Mouse (Mus musculus): ENCODE data around the gene 6030458C11Rik. TPM values are rescaled to one million over a fixed set of nuclear protein-coding genes. Genes with fewer than 3 reads are reported as not detected.
"Not testable (repeated sequence)": the region's sequence is repeated elsewhere in the genome, so short reads cannot be mapped to it uniquely, and the experiment has no call there.

The 6030458C11Rik gene
- polyA plus RNA-seq, 1 experiment from 2014 or later: 23.1 TPM

DNA sequence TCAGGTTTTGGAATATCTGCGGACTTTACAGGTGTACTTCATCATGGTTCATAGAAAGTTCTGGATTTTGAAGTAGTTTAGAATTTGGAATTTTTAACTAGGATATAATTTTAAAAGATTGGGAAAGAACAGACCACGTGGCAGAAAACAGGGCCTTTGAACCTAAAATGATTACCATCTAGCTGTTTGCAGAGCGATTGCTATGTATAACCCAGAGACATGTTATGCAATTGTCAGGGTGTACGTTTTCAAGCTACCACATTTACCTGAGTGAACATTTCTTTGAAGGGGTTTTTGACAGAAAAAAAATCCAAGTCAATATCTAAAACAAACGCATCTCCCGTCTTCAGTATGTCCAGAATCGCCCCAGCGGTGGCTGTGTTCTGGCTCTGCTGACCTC is 6.9 kb downstream of the 6030458C11Rik start:
- Histone ChIP-seq H3K9me3 (replicated peaks) (no peaks in the 10 kb centered on the region), H3K9ac (no peak overlapping the region), H3K27me3 (no peaks in the 10 kb centered on the region), H3K4me1 (replicated peaks) (no peaks in the 10 kb centered on the region), H3K4me3 (no peak overlapping the region), H3K36me3 (peaks cover 77% of the 10 kb centered on the region), H3K27ac (no peak overlapping the region), H3K4me2 (no peak overlapping the region)
- 90% methylated on average over 8 of the region's 8 CpGs for WGBS
- no peak for ATAC-seq (replicated peaks; ENCODE audit: insufficient number of reproducible peaks, insufficient read depth, low FRiP score, low read depth)

GRCm38 (mm10) chr15:12812646-12813045 is 11.8 kb downstream of the 6030458C11Rik start:
- no peak overlapping the region for H3K27ac ChIP-seq
- 95% methylated on average over 11 of the region's 11 CpGs for WGBS
- no peak overlapping the region for H3K4me2 ChIP-seq
- no peaks in the 10 kb centered on the region for H3K27me3 ChIP-seq
- no peak for ATAC-seq (replicated peaks; ENCODE audit: insufficient number of reproducible peaks, insufficient read depth, low FRiP score, low read depth)
- no peaks in the 10 kb centered on the region for H3K9me3 ChIP-seq (replicated peaks)
- H3K4me3 ChIP-seq: no peak overlapping the region
- H3K36me3 ChIP-seq: peaks cover 82% of the 10 kb centered on the region
- H3K9ac ChIP-seq: no peak overlapping the region
- no peaks in the 10 kb centered on the region for H3K4me1 ChIP-seq (replicated peaks)

GRCm38 (mm10) chr15:12809305-12809704 is 15.1 kb downstream of the 6030458C11Rik start:
- Histone ChIP-seq H3K9ac (no peak overlapping the region), H3K36me3 (peaks cover 65% of the 10 kb centered on the region), H3K4me2 (no peak overlapping the region), H3K4me3 (no peak overlapping the region), H3K27ac (no peak overlapping the region), H3K9me3 (replicated peaks) (no peaks in the 10 kb centered on the region), H3K4me1 (replicated peaks) (no peaks in the 10 kb centered on the region), H3K27me3 (no peaks in the 10 kb centered on the region)
- WGBS: 70% methylated on average over 6 of the region's 6 CpGs
- ATAC-seq (replicated peaks; ENCODE audit: insufficient number of reproducible peaks, insufficient read depth, low FRiP score, low read depth): no peak

DNA sequence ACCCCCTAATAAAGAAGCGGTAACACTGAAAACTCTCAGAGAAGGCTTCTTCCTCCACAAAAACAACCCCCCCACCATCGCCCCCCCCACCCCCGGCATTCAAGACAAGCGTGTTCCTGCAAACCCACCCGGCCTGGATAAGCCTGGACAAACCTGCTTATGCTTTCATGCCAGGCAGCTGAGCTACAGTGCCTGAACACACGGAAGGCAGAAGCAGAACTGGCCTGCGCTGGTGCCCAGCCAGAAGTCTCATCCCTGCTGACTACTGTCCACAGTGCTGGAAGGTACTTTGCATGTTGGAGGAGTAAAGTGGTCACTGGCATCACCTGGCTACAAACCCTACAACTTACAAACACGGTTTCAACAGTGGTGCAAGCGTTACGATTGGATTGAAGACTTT is 17.4 kb downstream of the 6030458C11Rik start:
- ATAC-seq (replicated peaks; ENCODE audit: insufficient number of reproducible peaks, insufficient read depth, low FRiP score, low read depth): no peak
- Histone ChIP-seq H3K4me3 (no peak overlapping the region), H3K9me3 (replicated peaks) (no peaks in the 10 kb centered on the region), H3K9ac (no peak overlapping the region), H3K4me2 (no peak overlapping the region), H3K27me3 (no peaks in the 10 kb centered on the region), H3K4me1 (replicated peaks) (no peaks in the 10 kb centered on the region), H3K36me3 (peaks cover 47% of the 10 kb centered on the region), H3K27ac (no peak overlapping the region)
- 93% methylated on average over 10 of the region's 10 CpGs for WGBS

- Histone ChIP-seq H3K9ac (no peak overlapping the region), H3K9me3 (replicated peaks) (no peaks in the 10 kb centered on the region), H3K4me2 (no peak overlapping the region), H3K36me3 (peaks cover 28% of the 10 kb centered on the region), H3K27ac (no peak overlapping the region), H3K27me3 (no peaks in the 10 kb centered on the region), H3K4me1 (replicated peaks) (peaks cover 7% of the 10 kb centered on the region), H3K4me3 (no peak overlapping the region)
- ATAC-seq (replicated peaks; ENCODE audit: insufficient number of reproducible peaks, insufficient read depth, low FRiP score, low read depth): no peak
- WGBS: 78% methylated on average over 4 of the region's 4 CpGs
These were observed 19.4 kb downstream of the 6030458C11Rik start for GRCm38 (mm10) chr15:12805071-12805470.

DNA sequence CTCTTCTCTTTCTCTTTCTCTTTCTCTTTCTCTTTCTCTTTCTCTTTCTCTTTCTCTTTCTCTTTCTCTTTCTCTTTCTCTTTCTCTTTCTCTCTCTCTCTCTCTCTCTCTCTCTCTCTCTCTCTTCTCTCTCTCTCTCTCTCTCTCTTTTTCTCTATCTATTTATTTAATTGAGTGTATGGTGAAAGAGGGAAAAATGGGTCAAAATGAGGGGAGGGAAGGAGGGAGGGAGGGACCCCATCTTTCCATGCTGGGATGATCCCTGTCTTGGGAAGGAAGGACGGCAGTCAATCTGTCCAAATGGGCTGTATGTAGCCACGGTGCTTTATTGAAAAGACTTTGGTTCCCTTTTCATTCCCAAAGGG is 23.3 kb downstream of the 6030458C11Rik start:
- WGBS: 83% methylated on average over 2 of the region's 2 CpGs
- H3K4me1 ChIP-seq (replicated peaks); H3K9me3 ChIP-seq (replicated peaks); H3K4me3 ChIP-seq; ATAC-seq (replicated peaks; ENCODE audit: insufficient number of reproducible peaks, insufficient read depth, low FRiP score, low read depth); H3K36me3 ChIP-seq; H3K4me2 ChIP-seq; H3K27ac ChIP-seq; H3K9ac ChIP-seq; H3K27me3 ChIP-seq: not testable (repeated sequence)

DNA sequence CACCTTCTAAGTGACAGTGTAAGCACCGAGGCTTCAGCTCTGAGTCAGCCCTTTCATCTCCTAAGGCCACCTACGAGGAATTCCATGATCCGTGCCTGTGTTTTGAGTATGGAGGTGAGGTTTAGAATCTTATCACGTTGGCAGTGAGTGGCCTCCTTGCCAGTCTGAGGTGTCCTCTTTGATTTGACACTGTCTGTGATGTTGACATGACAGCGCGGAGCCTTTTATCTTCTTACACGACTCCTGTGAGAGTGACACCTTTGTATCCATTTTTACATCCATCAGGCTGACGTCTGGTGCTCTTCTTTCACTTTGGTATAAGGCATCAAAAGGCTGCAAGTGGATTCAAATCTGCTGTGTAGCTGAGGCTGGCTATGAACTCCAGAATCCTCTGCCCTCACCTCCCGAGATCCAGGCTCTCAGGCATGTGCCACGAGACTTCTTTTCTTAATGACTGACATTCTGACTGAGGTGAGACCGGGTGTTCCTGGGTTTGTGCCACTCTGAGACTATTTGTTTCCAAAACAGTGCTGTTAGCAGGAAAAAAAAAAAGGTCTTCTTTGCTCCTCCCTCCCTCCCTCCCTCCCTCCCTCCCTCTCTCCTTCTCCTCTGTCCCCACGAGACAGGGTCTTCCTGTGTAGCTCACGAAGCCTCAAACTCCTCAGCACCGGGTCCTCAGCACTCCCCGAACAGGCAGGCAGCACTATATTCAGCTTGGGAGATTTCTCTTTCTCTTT is 23.9 kb downstream of the 6030458C11Rik start:
- H3K4me1 ChIP-seq (replicated peaks): peaks cover 8% of the 10 kb centered on the region
- no peaks in the 10 kb centered on the region for H3K9me3 ChIP-seq (replicated peaks)
- H3K27ac ChIP-seq: no peak overlapping the region
- no peaks in the 10 kb centered on the region for H3K36me3 ChIP-seq
- no peak for ATAC-seq (replicated peaks; ENCODE audit: insufficient number of reproducible peaks, insufficient read depth, low FRiP score, low read depth)
- H3K27me3 ChIP-seq: no peaks in the 10 kb centered on the region
- peak overlapping the region; percentile 38 for H3K4me2 ChIP-seq
- no peak overlapping the region for H3K9ac ChIP-seq
- H3K4me3 ChIP-seq: peak overlapping the region; percentile 14
- WGBS: 30% methylated on average over 14 of the region's 15 CpGs

GRCm38 (mm10) chr15:12798043-12798442 is 26.4 kb downstream of the 6030458C11Rik start:
- Histone ChIP-seq H3K9me3 (replicated peaks) (no peaks in the 10 kb centered on the region), H3K4me1 (replicated peaks) (peaks cover 8% of the 10 kb centered on the region), H3K4me2 (no peak overlapping the region), H3K4me3 (no peak overlapping the region), H3K27me3 (no peaks in the 10 kb centered on the region), H3K36me3 (no peaks in the 10 kb centered on the region), H3K9ac (no peak overlapping the region), H3K27ac (no peak overlapping the region)
- WGBS: 41% methylated on average over 6 of the region's 6 CpGs
- no peak for ATAC-seq (replicated peaks; ENCODE audit: insufficient number of reproducible peaks, insufficient read depth, low FRiP score, low read depth)

GRCm38 (mm10) chr15:12795909-12796470 is 28.5 kb downstream of the 6030458C11Rik start:
- 50% methylated on average over 13 of the region's 13 CpGs for WGBS
- no peak overlapping the region for H3K9ac ChIP-seq

DNA sequence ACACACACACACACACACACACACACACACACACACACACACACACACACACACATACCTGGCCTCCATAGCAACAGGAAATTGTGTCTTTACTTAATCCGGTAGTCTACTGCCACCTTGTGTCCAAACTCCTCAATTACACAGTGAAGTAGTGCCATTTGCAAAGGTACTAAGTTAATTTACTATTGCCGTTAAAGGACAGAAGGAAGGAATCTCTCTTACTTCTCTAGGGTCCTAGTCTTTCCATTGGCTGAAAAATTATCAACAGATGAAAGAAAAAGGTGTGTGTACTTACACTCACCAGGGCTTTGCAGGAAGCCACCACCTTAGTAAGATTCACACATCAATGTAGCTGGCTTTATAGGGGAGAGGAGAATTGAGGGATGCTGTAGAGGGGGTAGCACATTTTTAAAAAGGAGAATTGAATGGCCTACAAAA is 29.0 kb downstream of the 6030458C11Rik start:
- H3K9ac ChIP-seq: no peak overlapping the region
- H3K4me2 ChIP-seq: no peak overlapping the region
- no peaks in the 10 kb centered on the region for H3K36me3 ChIP-seq
- H3K9me3 ChIP-seq (replicated peaks): no peaks in the 10 kb centered on the region
- WGBS: 0% methylated on average over 2 of the region's 2 CpGs
- no peak overlapping the region for H3K4me3 ChIP-seq
- H3K4me1 ChIP-seq (replicated peaks): peaks cover 5% of the 10 kb centered on the region
- no peak overlapping the region for H3K27ac ChIP-seq
- no peak for ATAC-seq (replicated peaks; ENCODE audit: insufficient number of reproducible peaks, insufficient read depth, low FRiP score, low read depth)
- no peaks in the 10 kb centered on the region for H3K27me3 ChIP-seq

More at GRCm38 (mm10) chr15:12795909-12796470, 28.5 kb downstream of the 6030458C11Rik start:
- Histone ChIP-seq H3K4me2 (no peak overlapping the region), H3K4me1 (replicated peaks) (peaks cover 8% of the 10 kb centered on the region), H3K4me3 (no peak overlapping the region), H3K27me3 (no peaks in the 10 kb centered on the region), H3K27ac (no peak overlapping the region), H3K9me3 (replicated peaks) (no peaks in the 10 kb centered on the region), H3K36me3 (no peaks in the 10 kb centered on the region)
- no peak for ATAC-seq (replicated peaks; ENCODE audit: insufficient number of reproducible peaks, insufficient read depth, low FRiP score, low read depth)

- WGBS: 78% methylated on average over 6 of the region's 6 CpGs
- Histone ChIP-seq H3K4me3 (no peak overlapping the region), H3K4me1 (replicated peaks) (peaks cover 4% of the 10 kb centered on the region; the same call in 1 of the 2 replicates), H3K27me3 (no peaks in the 10 kb centered on the region), H3K9me3 (replicated peaks) (no peaks in the 10 kb centered on the region), H3K4me2 (no peak overlapping the region), H3K9ac (no peak overlapping the region), H3K27ac (no peak overlapping the region), H3K36me3 (no peaks in the 10 kb centered on the region)
- no peak for ATAC-seq (replicated peaks; ENCODE audit: insufficient number of reproducible peaks, insufficient read depth, low FRiP score, low read depth)
These were observed 30.1 kb downstream of the 6030458C11Rik start for GRCm38 (mm10) chr15:12794311-12794710.

DNA sequence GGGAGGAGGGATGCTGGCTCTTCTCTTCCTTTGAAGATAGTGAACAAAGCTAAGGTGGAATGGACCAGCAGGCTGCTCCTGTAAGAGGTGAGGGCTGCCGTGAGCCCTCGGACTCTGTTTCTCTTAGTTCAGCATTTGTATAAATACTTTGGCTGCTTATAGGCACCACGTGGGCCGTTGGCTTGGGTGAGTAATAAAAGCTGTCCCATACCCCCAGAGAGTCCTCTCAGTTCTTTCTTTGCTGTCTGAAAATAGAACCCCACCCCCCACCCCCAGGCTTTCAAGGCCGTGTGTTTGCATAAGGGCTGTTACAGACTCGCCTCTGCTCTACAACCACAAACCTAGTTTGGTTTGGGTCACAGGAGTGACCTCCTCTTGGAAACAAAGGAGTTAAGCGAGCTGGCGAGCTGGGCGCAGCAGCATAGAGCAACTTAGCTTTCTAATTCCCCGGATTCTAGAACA is 35.0 kb downstream of the 6030458C11Rik start:
- Histone ChIP-seq H3K9ac (no peak overlapping the region), H3K4me3 (no peak overlapping the region), H3K4me1 (replicated peaks) (peaks cover 6% of the 10 kb centered on the region; the same call in 1 of the 2 replicates), H3K36me3 (no peaks in the 10 kb centered on the region), H3K9me3 (replicated peaks) (no peaks in the 10 kb centered on the region), H3K27me3 (no peaks in the 10 kb centered on the region), H3K27ac (no peak overlapping the region), H3K4me2 (no peak overlapping the region)
- 21% methylated on average over 10 of the region's 10 CpGs for WGBS
- ATAC-seq (replicated peaks; ENCODE audit: insufficient number of reproducible peaks, insufficient read depth, low FRiP score, low read depth): peak; percentile 43; the same call in 1 of the 2 replicates
